Mouse (Mus musculus) liver, embryonic 14.5 days (tissue): ENCODE results near the gene Cideb.

Experiments
- CTCF ChIP-seq: IDR thresholded peaks from 2 replicates; pipeline ENCODE4 v1.5.1; 2016; ENCODE audit warnings: antibody characterized with exemption, low read depth, control low read depth
- EP300 ChIP-seq: IDR thresholded peaks from 2 replicates; pipeline ENCODE4 v1.6.1; 2016; ENCODE audit warnings: antibody characterized with exemption, low read depth

DNA sequence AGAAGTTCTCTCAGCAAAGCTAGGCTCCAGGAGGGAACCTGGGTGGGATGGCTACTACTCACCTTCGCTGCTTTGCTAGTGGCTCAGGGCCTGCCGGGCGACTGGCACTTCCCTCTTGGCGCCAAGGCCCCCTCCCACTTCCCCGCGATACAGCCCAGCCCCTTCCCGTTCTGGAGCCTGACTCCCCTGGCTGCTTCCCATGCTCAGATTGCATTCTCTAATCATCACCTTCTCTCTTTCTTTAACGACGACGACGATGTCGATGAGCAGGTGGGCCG lies 25.6 kb upstream of the Cideb start, which contains the start of gene Adcy4:
- no peak for TF ChIP-seq CTCF
- TF ChIP-seq EP300 = no peak
